Mouse (Mus musculus) CH12.LX (cell line): ENCODE data around the gene Stambpl1. TPM values are rescaled to one million over a fixed set of nuclear protein-coding genes. Genes with fewer than 3 reads are reported as not detected.
"Not testable (repeated sequence)": the region's sequence is repeated elsewhere in the genome, so short reads cannot be mapped to it uniquely, and the experiment has no call there.

Source experiments
- DNase-seq: peaks from one replicate; pipeline ENCODE4 v3.0.0-alpha.2; 2013; ENCODE audit errors: extremely low read depth
- H3K27ac ChIP-seq: 2 replicates; pipeline ENCODE4 v1.5.1; 2012; ENCODE audit warnings: low read depth, mild to moderate bottlenecking, control low read depth, moderate library complexity; ENCODE audit not compliant: insufficient read depth
- H3K27me3 ChIP-seq: replicated peaks from 2 replicates; pipeline ENCODE3; 2012; ENCODE audit warnings: inconsistent platforms
- H3K36me3 ChIP-seq, 2 experiments: replicated peaks in 1 of 2; 2 replicates each; pipeline versions ENCODE3 to v1.6.1; 2012; ENCODE audit warnings: inconsistent platforms in 1 of 2, low read length in 1 of 2, mild to moderate bottlenecking in 1 of 2, mixed read lengths in 1 of 2, moderate library complexity in 1 of 2; ENCODE audit not compliant: control insufficient read depth in 1 of 2, insufficient read depth in 1 of 2
- H3K4me1 ChIP-seq, 2 experiments: 2 replicates each; pipeline ENCODE4 v1.6.1; 2012; ENCODE audit warnings: inconsistent platforms in 1 of 2, moderate library complexity in 1 of 2; ENCODE audit not compliant: insufficient read depth in 2 of 2, control insufficient read depth in 1 of 2
- H3K4me2 ChIP-seq: 2 replicates; pipeline ENCODE4 v1.6.1; 2012; ENCODE audit warnings: low read depth, mild to moderate bottlenecking, control low read depth; ENCODE audit not compliant: poor library complexity, insufficient read depth, severe bottlenecking
- H3K4me3 ChIP-seq, 3 experiments: fragments of 150-350 bp in 1 of 3; sonication (generic) in 1 of 3; replicated peaks in 1 of 3; 2 replicates each; pipeline versions ENCODE3 to v1.5.1; 2011 to 2012; ENCODE audit warnings: low read depth in 2 of 3, low read length in 2 of 3, mild to moderate bottlenecking in 2 of 3, moderate library complexity in 2 of 3, control low read depth in 1 of 3, improper control_type of control experiment in 1 of 3, inconsistent platforms in 1 of 3, mixed read lengths in 1 of 3; ENCODE audit not compliant: poor library complexity in 1 of 3
- H3K79me2 ChIP-seq: replicated peaks from 2 replicates; pipeline ENCODE4 v1.6.1; 2012; ENCODE audit warnings: mild to moderate bottlenecking, moderate library complexity; ENCODE audit not compliant: control insufficient read depth, poor library complexity, insufficient read depth, severe bottlenecking; ENCODE audit errors: extremely low read depth
- H3K9ac ChIP-seq: 2 replicates; pipeline ENCODE4 v1.6.1; 2012; ENCODE audit warnings: low read depth, mild to moderate bottlenecking, control low read depth, moderate library complexity; ENCODE audit not compliant: insufficient read depth
- H3K9me3 ChIP-seq: replicated peaks from 2 replicates; pipeline ENCODE3; 2012; ENCODE audit warnings: low read length, inconsistent platforms, mixed read lengths
- ETS1 ChIP-seq: conservative IDR thresholded peaks from 2 replicates; pipeline ENCODE4 v1.6.1; 2012; ENCODE audit warnings: low read depth, mild to moderate bottlenecking, inconsistent platforms, low read length, improper control_type of control experiment, moderate library complexity
- MAX ChIP-seq: IDR thresholded peaks from 2 replicates; pipeline ENCODE4 v1.6.1; 2011; ENCODE audit warnings: low read length, improper control_type of control experiment
- MXI1 ChIP-seq: IDR thresholded peaks from 2 replicates; pipeline ENCODE4 v1.6.1; 2011; ENCODE audit warnings: mild to moderate bottlenecking, low read depth, low read length, improper control_type of control experiment
- POLR2A ChIP-seq: IDR thresholded peaks from 2 replicates; pipeline ENCODE4 v1.6.1; 2011; ENCODE audit warnings: low read depth, mild to moderate bottlenecking, improper control_type of control experiment, low read length
- POLR2AphosphoS2 ChIP-seq: IDR thresholded peaks from 2 replicates; pipeline ENCODE4 v1.6.1; 2011; ENCODE audit warnings: low read depth, low read length, improper control_type of control experiment
- RAD21 ChIP-seq: IDR thresholded peaks from 2 replicates; pipeline ENCODE4 v1.6.1; 2011; ENCODE audit warnings: low read depth, mild to moderate bottlenecking, low read length, improper control_type of control experiment, moderate library complexity
- TBP ChIP-seq: conservative IDR thresholded peaks from 2 replicates; pipeline ENCODE4 v1.6.1; 2011; ENCODE audit warnings: low read depth, low read length, improper control_type of control experiment
- TCF12 ChIP-seq: IDR thresholded peaks from 2 replicates; pipeline ENCODE4 v1.6.1; 2014; ENCODE audit warnings: low read depth, mild to moderate bottlenecking, inconsistent platforms, low read length, improper control_type of control experiment
- USF2 ChIP-seq: conservative IDR thresholded peaks from 2 replicates; pipeline ENCODE4 v1.6.1; 2011; ENCODE audit warnings: low read depth, low read length, improper control_type of control experiment
- ZNF384 ChIP-seq: IDR thresholded peaks from 2 replicates; pipeline ENCODE4 v1.6.1; 2012; ENCODE audit warnings: low read depth, low read length, improper control_type of control experiment, inconsistent platforms
- dilution Hi-C: fragments of 300-500 bp; cut with MboI; formaldehyde crosslinking; loops from 2 replicates; pipeline ENCODE4 v1.14.3; 2020; ENCODE audit warnings: low sequenced_read_pairs; ENCODE audit not compliant: extremely low pct_unique_long_range_greater_than_20kb, extremely low pct_ligation_motif_present
- in situ Hi-C: fragments of 300-500 bp; cut with MboI; formaldehyde crosslinking; loops from 3 replicates; pipeline ENCODE4 v1.14.3; 2019; ENCODE audit warnings: low sequenced_read_pairs, low pct_ligation_motif_present, low pct_unique_long_range_greater_than_20kb, mixed read lengths
- polyA plus RNA-seq: library from polyadenylated mRNA; unstranded; fragments of >175 nt; gene quantifications from 2 replicates; pipeline ENCODE4 v1.2.1, GENCODE M21; 2012; ENCODE audit warnings: low read depth; ENCODE audit not compliant: insufficient read length
- total RNA-seq, 2 experiments: library from RNA; depleted of rRNA; stranded (reverse); fragments of 300-350 nt in 1 of 2; fragments of >200 nt in 1 of 2; gene quantifications; 2 replicates each; pipeline ENCODE4 v1.2.3; 2012 to 2014

Stambpl1 gene
- total and polyA plus RNA-seq, 3 experiments = 29.7 to 48.2 (median 40.6) TPM

DNA sequence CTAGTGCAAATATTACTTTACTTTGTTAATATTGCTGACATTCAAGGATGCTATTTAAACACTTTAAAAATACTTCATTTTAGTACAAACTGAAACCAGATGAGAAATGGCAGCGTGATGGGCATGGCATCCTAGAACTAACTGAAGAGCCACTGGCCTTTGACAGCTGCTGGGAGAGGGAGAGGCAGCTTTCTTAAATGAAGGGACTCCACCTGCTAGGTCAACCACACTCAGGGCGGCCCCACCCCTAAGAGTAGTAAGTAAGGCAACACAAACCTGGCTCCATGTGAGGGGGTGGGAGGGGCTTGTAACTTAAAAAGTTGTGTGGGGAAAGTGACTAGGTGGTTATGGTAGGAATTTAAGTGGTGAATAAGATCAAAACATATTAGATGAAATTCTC lies 10.6 kb downstream of the Stambpl1 start:
- in situ Hi-C loops (no loop called here), dilution Hi-C loops (no loop called here)
- H3K9me3 ChIP-seq = no peaks in the 10 kb centered on the region
- TF ChIP-seq POLR2A (no peak), ETS1 (no peak), MXI1 (peak; percentile 32; the same call in 1 of the 2 replicates), TCF12 (no peak)
- peak; percentile 61 for DNase-seq
- H3K79me2 ChIP-seq = peaks cover 41% of the 10 kb centered on the region
- peaks cover 0 to 14% of the 10 kb centered on the region in 2 experiments for H3K36me3 ChIP-seq
- no peaks in the 10 kb centered on the region for H3K27me3 ChIP-seq
- H3K27ac ChIP-seq = no peak overlapping the region
- H3K4me3 ChIP-seq = no peak overlapping the region
- H3K9ac ChIP-seq = no peak overlapping the region
- H3K4me2 ChIP-seq = no peak overlapping the region
- H3K4me1 ChIP-seq = peaks cover 12 to 76% of the 10 kb centered on the region in 2 experiments

DNA sequence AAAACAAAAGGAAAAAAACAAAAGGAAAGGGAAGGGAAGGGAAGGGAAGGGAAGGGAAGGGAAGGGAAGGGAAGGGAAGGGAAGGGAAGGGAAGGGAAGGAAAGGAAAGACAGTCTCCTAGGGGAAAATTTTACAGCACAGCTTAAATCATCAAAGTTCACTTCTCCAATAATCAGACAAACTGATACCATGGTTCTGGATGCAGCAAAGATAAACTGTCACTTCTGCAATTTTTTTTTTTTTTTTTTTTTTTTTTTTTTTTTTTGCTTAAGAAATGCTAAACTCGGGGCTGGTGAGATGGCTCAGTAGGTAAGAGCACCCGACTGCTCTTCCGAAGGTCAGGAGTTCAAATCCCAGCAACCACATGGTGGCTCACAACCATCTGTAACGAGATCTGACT lies 14.1 kb downstream of the Stambpl1 start:
- dilution Hi-C loops, H3K27me3 ChIP-seq, H3K4me3 ChIP-seq: not testable (repeated sequence)

DNA sequence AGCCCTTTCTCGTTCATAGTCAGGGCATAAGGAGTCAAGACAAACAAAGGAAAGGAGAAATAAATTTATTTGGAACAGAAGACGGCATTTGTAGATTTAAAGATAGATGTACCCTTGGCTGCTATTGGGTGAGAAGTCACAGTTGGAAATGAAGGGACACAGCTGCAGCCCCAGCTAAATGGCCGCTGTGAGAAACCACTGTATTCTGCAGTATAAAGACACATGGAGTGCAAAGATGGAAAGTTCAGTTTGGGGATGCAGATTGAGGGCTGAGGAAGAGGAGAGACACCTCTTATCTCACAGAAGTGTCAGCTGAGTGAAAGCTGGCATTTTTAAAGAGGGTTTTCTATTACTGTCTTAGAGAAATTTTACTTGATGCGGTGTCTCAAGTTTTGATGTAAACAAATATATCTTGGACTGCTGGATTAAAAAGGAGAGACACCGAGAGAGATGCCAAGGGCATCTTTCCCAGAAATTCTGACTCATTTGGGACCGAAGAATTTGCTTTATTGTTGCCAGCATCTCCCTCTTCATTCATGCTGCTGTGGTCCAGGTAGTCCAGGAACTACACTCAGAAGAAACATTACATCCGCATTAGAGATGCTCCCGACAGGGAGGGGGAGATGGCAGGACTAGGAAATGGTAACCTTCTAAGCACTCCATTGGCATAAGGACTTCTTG lies 14.9 kb downstream of the Stambpl1 start:
- H3K9me3 ChIP-seq = no peaks in the 10 kb centered on the region
- TF ChIP-seq TBP (no peak), MAX (no peak), MXI1 (no peak), POLR2AphosphoS2 (no peak), TCF12 (no peak), USF2 (no peak), RAD21 (no peak)
- no peak overlapping the region for H3K27ac ChIP-seq
- H3K79me2 ChIP-seq = peaks cover 29% of the 10 kb centered on the region
- DNase-seq = no peak
- dilution Hi-C loops = no loop called here
- no peak overlapping the region for H3K9ac ChIP-seq
- H3K27me3 ChIP-seq = no peaks in the 10 kb centered on the region
- peaks cover 4 to 65% of the 10 kb centered on the region in 2 experiments; a peak in 3 of 4 replicates for H3K4me1 ChIP-seq
- H3K4me2 ChIP-seq = no peak overlapping the region
- H3K36me3 ChIP-seq = peaks cover 3 to 19% of the 10 kb centered on the region in 2 experiments
- in situ Hi-C loops = no loop called here
- H3K4me3 ChIP-seq = no peak overlapping the region

More for the DNA sequence above, 14.1 kb downstream of the Stambpl1 start:
- peak; percentile 65 for TF ChIP-seq ZNF384
- peaks cover 32% of the 10 kb centered on the region for H3K79me2 ChIP-seq
- H3K9ac ChIP-seq, in situ Hi-C loops, H3K9me3 ChIP-seq, DNase-seq, H3K27ac ChIP-seq, H3K4me2 ChIP-seq: not testable (repeated sequence)
- H3K4me1 ChIP-seq = peaks cover 4 to 65% of the 10 kb centered on the region in 2 experiments; a peak in 3 of 4 replicates
- peaks cover 3 to 19% of the 10 kb centered on the region in 2 experiments for H3K36me3 ChIP-seq
